Mouse (Mus musculus) liver, embryonic 16.5 days (tissue): Measurements from ENCODE around the gene Anxa4. TPM values are rescaled to one million over a fixed set of nuclear protein-coding genes. Genes with fewer than 3 reads are reported as not detected.

ENCODE experiments used
- ATAC-seq: fragments of 200-750 bp; cut with Nextera tagmentation; 2 replicates; pipeline ENCODE4 v1.8.0; 2017; ENCODE audit warnings: low read depth, mild to moderate bottlenecking, moderate number of reproducible peaks, moderate library complexity
- H3K27ac ChIP-seq: fragments of 300-500 bp; sonication (generic); 2 replicates; pipeline ENCODE4 v1.5.1; 2014; ENCODE audit warnings: mild to moderate bottlenecking, low read length
- H3K27me3 ChIP-seq: fragments of 300-500 bp; sonication (generic); 2 replicates; pipeline ENCODE4 v1.6.1; 2014; ENCODE audit warnings: low read depth, low read length, mixed read lengths; ENCODE audit not compliant: control insufficient read depth, insufficient read depth
- H3K36me3 ChIP-seq: fragments of 300-500 bp; sonication (generic); 2 replicates; pipeline ENCODE4 v1.6.1; 2014; ENCODE audit warnings: mild to moderate bottlenecking; ENCODE audit not compliant: control insufficient read depth, insufficient read depth
- H3K4me1 ChIP-seq: fragments of 300-500 bp; sonication (generic); 2 replicates; pipeline ENCODE4 v1.6.1; 2014; ENCODE audit warnings: low read depth, low read length, mixed read lengths; ENCODE audit not compliant: control insufficient read depth
- H3K4me2 ChIP-seq: fragments of 300-500 bp; sonication (generic); 2 replicates; pipeline ENCODE4 v1.6.1; 2014; ENCODE audit warnings: low read depth, low read length, mixed read lengths
- H3K4me3 ChIP-seq: fragments of 300-500 bp; sonication (generic); 2 replicates; pipeline ENCODE4 v1.5.1; 2014; ENCODE audit warnings: low read depth, mild to moderate bottlenecking, low read length
- H3K9ac ChIP-seq: fragments of 300-500 bp; sonication (generic); 2 replicates; pipeline ENCODE4 v1.6.1; 2014; ENCODE audit warnings: low read depth, low read length
- H3K9me3 ChIP-seq: fragments of 300-500 bp; sonication (generic); replicated peaks from 2 replicates; pipeline ENCODE4 v1.6.1; 2016; ENCODE audit warnings: low read length; ENCODE audit not compliant: control insufficient read depth
- WGBS: fragments of 180-500 bp; shearing (Covaris S2); extraction: QIAGEN DNeasy Blood & Tissue Kit; methylation state at CpG from one replicate; pipeline ENCODE4 v1.1.7; 2014; ENCODE audit not compliant: insufficient replicate concordance; 5-methylcytosine and 5-hydroxymethylcytosine counted together
- polyA plus RNA-seq: library from polyadenylated mRNA; unstranded; fragments of >200 nt; fragmentation: Nextera tagmentation; extraction: Ambion mirVana; gene quantifications from 2 replicates; pipeline ENCODE4 v1.2.1, GENCODE M21; 2015

Gene Anxa4
- polyA plus RNA-seq, 1 experiment from 2014 or later, result 45.5 TPM

DNA sequence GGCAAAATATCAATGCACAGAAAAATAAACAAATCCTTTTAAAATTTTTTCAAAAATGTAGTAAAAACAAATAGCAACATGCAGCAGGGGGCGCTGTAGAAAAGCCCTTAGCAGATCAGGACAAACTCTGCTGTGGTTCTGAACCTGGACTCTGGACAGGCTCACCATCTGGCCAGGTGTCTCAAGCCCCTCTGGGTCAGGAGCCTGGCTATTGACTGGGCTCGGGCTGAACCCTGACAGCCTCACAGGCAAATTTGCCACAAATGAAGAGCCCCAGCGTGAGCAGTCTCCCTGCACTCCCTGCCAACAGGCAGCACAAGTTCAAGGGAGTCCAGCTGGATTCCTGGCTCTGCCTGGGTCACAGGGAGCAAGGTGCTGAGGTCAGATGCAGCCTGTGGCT, 20.0 kb upstream of the Anxa4 start:
- no peak overlapping the region for H3K4me2 ChIP-seq
- H3K4me3 ChIP-seq, result no peak overlapping the region
- H3K36me3 ChIP-seq, result no peaks in the 10 kb centered on the region
- H3K27me3 ChIP-seq, result peaks cover 4% of the 10 kb centered on the region; the same call in 1 of the 2 replicates
- no peak overlapping the region for H3K9ac ChIP-seq
- H3K27ac ChIP-seq, result no peak overlapping the region
- H3K4me1 ChIP-seq, result no peaks in the 10 kb centered on the region
- ATAC-seq, result 0 out of 2 replicates have a peak, but pooled peaks have one; percentile 5
- H3K9me3 ChIP-seq, result no peaks in the 10 kb centered on the region
- WGBS, result 13% methylated on average over 3 of the region's 3 CpGs

DNA sequence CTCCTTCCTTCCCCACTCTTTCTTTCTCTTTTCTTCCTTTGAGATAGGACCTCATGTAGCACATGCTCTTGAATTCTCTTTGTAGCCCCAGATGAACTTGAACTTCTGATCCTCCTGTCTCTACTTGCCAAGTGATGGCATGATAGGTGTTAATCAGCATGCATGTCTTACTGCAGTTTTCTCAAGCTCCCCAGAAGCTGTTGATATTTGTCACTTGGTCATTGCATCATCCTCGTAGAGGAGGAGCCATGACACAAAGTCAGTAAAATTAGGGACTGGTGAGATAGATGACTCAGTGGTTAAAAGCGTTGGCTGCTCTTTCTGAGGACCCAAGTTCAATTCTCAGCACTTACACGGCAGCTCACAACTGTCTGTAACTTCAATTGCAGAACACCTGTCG, 19.5 kb upstream of the Anxa4 start:
- ATAC-seq, result no peak

DNA sequence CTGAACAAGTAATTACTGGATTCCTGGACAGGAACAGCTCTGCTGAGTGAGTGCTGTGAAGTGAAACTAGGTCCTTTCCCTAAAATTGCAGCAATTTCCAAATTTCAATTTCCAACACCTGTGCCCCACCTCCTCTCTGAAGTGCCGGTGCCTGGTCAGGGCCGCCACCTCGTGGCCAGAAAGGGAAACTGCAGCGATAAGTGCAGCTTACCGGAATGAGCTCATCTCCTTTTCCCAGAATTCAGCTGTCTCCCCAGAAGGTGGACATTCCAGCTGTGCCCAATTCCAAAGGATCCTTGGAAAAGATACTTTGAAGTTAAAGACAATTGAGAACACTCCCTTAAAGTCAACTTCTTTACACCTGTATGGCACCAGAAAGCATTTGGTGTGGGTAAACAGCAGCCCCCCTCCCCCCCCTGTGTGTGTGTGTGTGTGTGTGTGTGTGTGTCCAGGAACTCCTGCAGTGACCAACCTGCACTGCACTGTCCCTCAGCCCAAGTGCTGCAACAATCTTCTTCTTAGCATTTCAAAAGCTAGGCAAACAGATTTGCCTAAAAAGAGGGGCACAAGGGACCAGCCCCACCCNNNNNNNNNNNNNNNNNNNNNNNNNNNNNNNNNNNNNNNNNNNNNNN, 13.2 kb upstream of the Anxa4 start:
- Histone ChIP-seq H3K36me3 (no peaks in the 10 kb centered on the region), H3K9ac (no peak overlapping the region), H3K4me2 (no peak overlapping the region), H3K4me3 (no peak overlapping the region), H3K9me3 (no peaks in the 10 kb centered on the region), H3K27ac (no peak overlapping the region), H3K27me3 (peaks cover 4% of the 10 kb centered on the region; the same call in 1 of the 2 replicates), H3K4me1 (no peaks in the 10 kb centered on the region)
- no peak for ATAC-seq
- 4% methylated on average over 5 of the region's 5 CpGs for WGBS

More for the DNA sequence above, 19.5 kb upstream of the Anxa4 start:
- Histone ChIP-seq H3K36me3 (no peaks in the 10 kb centered on the region), H3K9me3 (no peaks in the 10 kb centered on the region), H3K4me1 (no peaks in the 10 kb centered on the region), H3K27me3 (peaks cover 4% of the 10 kb centered on the region; the same call in 1 of the 2 replicates), H3K4me3 (no peak overlapping the region), H3K9ac (no peak overlapping the region), H3K4me2 (no peak overlapping the region), H3K27ac (no peak overlapping the region)
- 30% methylated on average over 4 of the region's 4 CpGs for WGBS

DNA sequence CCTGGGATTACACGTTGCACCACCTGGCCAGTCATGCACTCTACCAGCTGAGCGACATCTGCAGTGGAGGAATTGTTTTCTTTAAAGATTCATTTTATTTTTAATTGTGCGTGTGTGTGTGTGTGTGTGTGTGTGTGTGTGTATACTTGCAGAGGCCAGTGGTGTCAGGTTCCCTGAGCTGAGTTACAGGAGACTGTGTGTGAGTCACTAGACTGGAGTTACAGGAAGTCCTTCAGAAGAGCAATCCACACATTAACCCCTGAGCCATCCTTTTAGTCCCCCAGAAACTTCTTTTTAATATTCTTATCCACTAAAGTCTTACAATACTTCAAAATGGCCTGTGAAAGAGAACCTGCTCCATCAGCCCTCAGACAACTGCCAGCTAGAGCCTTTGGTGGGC, 11.3 kb upstream of the Anxa4 start:
- Histone ChIP-seq H3K27me3 (peaks cover 3% of the 10 kb centered on the region; the same call in 1 of the 2 replicates), H3K4me1 (no peaks in the 10 kb centered on the region), H3K27ac (no peak overlapping the region), H3K4me2 (no peak overlapping the region), H3K9me3 (no peaks in the 10 kb centered on the region), H3K36me3 (no peaks in the 10 kb centered on the region), H3K9ac (no peak overlapping the region), H3K4me3 (no peak overlapping the region)
- ATAC-seq, result no peak
- WGBS, result 59% methylated on average over 3 of the region's 3 CpGs

DNA sequence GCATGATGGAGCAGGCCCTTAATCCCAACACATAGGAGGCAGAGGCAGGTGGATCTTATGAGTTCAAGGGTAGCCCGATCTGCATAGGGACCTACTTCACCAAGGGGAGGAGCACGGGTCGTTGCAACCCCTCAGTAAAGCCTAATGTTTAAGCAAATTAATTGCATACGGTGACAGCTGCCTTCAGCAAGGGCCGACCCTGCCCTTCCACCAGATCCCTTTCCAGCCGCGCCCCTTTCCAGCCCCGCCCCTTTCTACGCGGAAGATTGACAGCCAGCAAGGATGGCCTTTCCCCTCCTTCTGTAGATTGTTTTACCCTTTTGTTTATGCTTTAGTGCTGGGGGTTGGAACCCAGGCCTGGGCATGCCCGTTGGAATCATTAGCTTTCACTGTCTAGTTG, 8.0 kb upstream of the Anxa4 start:
- Histone ChIP-seq H3K36me3 (no peaks in the 10 kb centered on the region), H3K9ac (no peak overlapping the region), H3K27ac (no peak overlapping the region), H3K4me3 (no peak overlapping the region), H3K9me3 (no peaks in the 10 kb centered on the region), H3K4me2 (no peak overlapping the region), H3K4me1 (no peaks in the 10 kb centered on the region), H3K27me3 (no peaks in the 10 kb centered on the region)
- no peak for ATAC-seq
- 31% methylated on average over 11 of the region's 11 CpGs for whole genome bisulfite sequencing

DNA sequence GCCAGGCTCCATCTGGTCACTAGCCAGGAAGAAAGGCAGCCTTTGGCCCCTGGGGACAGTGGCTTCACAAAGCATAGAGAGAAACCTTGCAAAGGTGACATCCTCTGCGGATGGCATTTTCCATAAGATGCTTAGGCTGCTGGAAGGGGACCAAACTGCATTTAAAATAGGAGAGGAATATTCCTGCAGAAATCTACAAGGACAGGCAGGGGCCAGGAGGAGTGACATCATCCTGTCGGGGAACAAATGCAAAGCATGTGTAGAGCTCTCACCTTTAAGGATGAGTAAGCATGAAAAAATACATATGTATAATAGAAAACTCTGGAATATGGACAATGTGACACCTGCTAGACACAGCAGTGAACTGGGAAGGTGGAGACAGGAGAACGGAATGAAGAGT, 7.1 kb upstream of the Anxa4 start:
- ATAC-seq, result no peak
- Histone ChIP-seq H3K27ac (no peak overlapping the region), H3K27me3 (no peaks in the 10 kb centered on the region), H3K9ac (no peak overlapping the region), H3K4me3 (no peak overlapping the region), H3K4me2 (no peak overlapping the region), H3K9me3 (no peaks in the 10 kb centered on the region), H3K4me1 (no peaks in the 10 kb centered on the region), H3K36me3 (no peaks in the 10 kb centered on the region)
- WGBS, result 71% methylated on average over 3 of the region's 3 CpGs

DNA sequence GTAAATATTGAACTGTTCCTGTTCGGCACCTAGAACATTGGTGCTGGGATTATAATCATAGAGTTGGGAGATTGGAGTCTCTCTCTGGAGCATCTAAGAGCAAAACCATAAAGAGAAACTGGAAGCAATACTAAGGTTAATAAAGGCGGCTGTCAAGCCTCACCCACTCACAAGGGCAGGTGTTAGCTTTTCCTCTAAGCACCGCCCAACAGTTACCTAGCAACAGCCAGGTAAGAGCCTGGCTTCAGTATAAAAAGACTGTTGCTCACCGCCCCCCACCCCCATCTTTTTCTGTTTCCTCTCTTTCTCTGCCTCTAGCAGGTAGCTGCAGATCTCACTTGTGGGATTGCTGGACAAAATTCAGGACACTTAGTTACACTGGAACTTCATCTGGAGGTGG, 4.1 kb upstream of the Anxa4 start:
- peaks cover 4% of the 10 kb centered on the region for H3K27me3 ChIP-seq
- ATAC-seq, result no peak
- 37% methylated on average over 4 of the region's 4 CpGs for WGBS

DNA sequence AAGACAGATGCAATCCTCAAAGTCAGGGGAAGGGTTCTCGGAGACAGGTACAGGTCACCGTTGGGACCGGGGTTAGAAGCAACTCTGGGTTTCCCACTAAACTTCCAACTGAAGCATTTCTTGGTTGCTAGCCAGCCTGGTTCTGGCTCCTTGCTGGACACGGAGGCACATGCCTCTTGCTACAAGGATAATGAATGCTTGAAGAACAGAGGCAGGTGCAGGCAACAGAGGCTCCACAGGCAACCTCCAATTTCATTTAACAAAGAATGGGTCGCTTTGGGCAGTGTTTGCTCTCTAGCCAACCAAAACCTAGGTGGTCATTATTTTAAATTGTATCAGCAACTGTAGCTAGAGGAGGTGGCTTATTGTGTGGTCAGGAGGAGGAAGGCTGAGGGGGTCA, 573 bp upstream of the Anxa4 start:
- Histone ChIP-seq H3K27me3 (peaks cover 10% of the 10 kb centered on the region), H3K27ac (no peak overlapping the region), H3K36me3 (no peaks in the 10 kb centered on the region), H3K9me3 (no peaks in the 10 kb centered on the region), H3K4me1 (peaks cover 9% of the 10 kb centered on the region; the same call in 1 of the 2 replicates), H3K9ac (no peak overlapping the region; the same call in 1 of the 2 replicates), H3K4me2 (peak overlapping the region; percentile 73), H3K4me3 (peak overlapping the region; percentile 66)
- no peak for ATAC-seq
- 47% methylated on average over 5 of the region's 5 CpGs for WGBS

More for the DNA sequence above, 4.1 kb upstream of the Anxa4 start:
- Histone ChIP-seq H3K27ac (no peak overlapping the region), H3K4me3 (no peak overlapping the region), H3K9me3 (no peaks in the 10 kb centered on the region), H3K4me1 (peaks cover 9% of the 10 kb centered on the region; the same call in 1 of the 2 replicates), H3K4me2 (no peak overlapping the region), H3K36me3 (no peaks in the 10 kb centered on the region), H3K9ac (no peak overlapping the region)

DNA sequence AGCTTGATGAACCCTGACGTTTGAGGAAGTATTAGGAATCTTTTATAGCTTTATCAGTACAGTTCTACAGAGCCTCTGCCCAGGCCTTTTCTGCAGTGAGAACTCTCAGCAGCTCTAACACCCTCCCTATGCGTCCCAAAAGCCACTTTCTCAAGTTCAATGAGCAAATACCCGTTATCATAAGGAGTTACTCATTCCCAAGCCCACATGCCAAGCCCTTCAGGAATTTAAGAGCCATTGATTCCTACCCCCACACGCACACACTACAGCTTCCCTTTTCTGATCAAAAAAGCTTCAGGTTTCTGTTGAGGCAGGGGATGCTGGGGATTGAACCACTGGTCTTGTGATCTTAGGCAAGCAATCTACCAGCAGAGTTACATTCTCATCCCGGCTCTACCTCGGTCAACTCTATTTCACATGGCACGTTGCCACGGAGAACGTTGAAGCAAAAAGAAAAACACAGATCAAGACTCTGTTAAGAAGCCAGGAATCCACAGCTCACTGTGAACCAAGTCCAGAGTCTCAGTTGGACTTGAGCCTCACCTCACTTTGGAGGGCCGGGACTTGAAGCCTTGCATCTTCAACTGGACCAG, 2.9 kb downstream of the Anxa4 start:
- H3K9me3 ChIP-seq, result no peaks in the 10 kb centered on the region
- ATAC-seq, result no peak
- H3K36me3 ChIP-seq, result no peaks in the 10 kb centered on the region
- no peak overlapping the region for H3K27ac ChIP-seq
- WGBS, result 63% methylated on average over 10 of the region's 10 CpGs
- H3K4me3 ChIP-seq, result no peak overlapping the region
- peaks cover 9% of the 10 kb centered on the region; the same call in 1 of the 2 replicates for H3K4me1 ChIP-seq
- peaks cover 10% of the 10 kb centered on the region for H3K27me3 ChIP-seq
- no peak overlapping the region for H3K9ac ChIP-seq
- no peak overlapping the region for H3K4me2 ChIP-seq
